Mouse (Mus musculus) limb, embryonic 14.5 days (tissue): ENCODE measurements around the gene Myoc. TPM values are rescaled to one million over a fixed set of nuclear protein-coding genes. Genes with fewer than 3 reads are reported as not detected.

Source experiments
- ATAC-seq: fragments of 200-750 bp; cut with Nextera tagmentation; 2 replicates; pipeline ENCODE4 v1.8.0; 2017; ENCODE audit warnings: low read depth, moderate number of reproducible peaks, moderate TSS enrichment; ENCODE audit not compliant: low FRiP score
- DNase-seq: peaks from one replicate; pipeline ENCODE4 v3.0.0-alpha.2; 2015; ENCODE audit warnings: low spot score
- H3K27ac ChIP-seq: fragments of 300-500 bp; sonication (generic); replicated peaks from 2 replicates; pipeline ENCODE4 v1.5.1; 2014; ENCODE audit warnings: low read depth, mild to moderate bottlenecking, low read length, moderate library complexity, mixed read lengths
- H3K27me3 ChIP-seq: fragments of 300-500 bp; sonication (generic); 2 replicates; pipeline ENCODE4 v1.6.1; 2014; ENCODE audit warnings: low read length, mixed read lengths; ENCODE audit not compliant: control insufficient read depth, insufficient read depth
- H3K36me3 ChIP-seq: fragments of 300-500 bp; sonication (generic); 2 replicates; pipeline ENCODE4 v1.6.1; 2014; ENCODE audit warnings: mild to moderate bottlenecking, low read length, moderate library complexity, mixed read lengths; ENCODE audit not compliant: control insufficient read depth, insufficient read depth
- H3K4me1 ChIP-seq: fragments of 300-500 bp; sonication (generic); 2 replicates; pipeline ENCODE4 v1.6.1; 2014; ENCODE audit warnings: antibody characterized with exemption, low read length, mixed read lengths; ENCODE audit not compliant: control insufficient read depth, insufficient read depth
- H3K4me2 ChIP-seq: fragments of 300-500 bp; sonication (generic); replicated peaks from 2 replicates; pipeline ENCODE4 v1.6.1; 2014; ENCODE audit warnings: low read depth, mild to moderate bottlenecking, low read length, moderate library complexity; ENCODE audit not compliant: severe bottlenecking
- H3K4me3 ChIP-seq: fragments of 300-500 bp; sonication (generic); replicated peaks from 2 replicates; pipeline ENCODE4 v1.5.1; 2014; ENCODE audit warnings: low read length
- H3K9ac ChIP-seq: fragments of 300-500 bp; sonication (generic); 2 replicates; pipeline ENCODE4 v1.6.1; 2014; ENCODE audit warnings: mild to moderate bottlenecking, low read depth, low read length, moderate library complexity; ENCODE audit not compliant: severe bottlenecking
- H3K9me3 ChIP-seq: fragments of 300-500 bp; sonication (generic); 2 replicates; pipeline ENCODE4 v1.6.1; 2016; ENCODE audit warnings: low read length; ENCODE audit not compliant: control insufficient read depth
- POLR2A ChIP-seq: fragments of 200-500 bp; IDR thresholded peaks from 2 replicates; pipeline ENCODE4 v1.8.0; 2012; ENCODE audit warnings: inconsistent platforms, mild to moderate bottlenecking, moderate library complexity, borderline replicate concordance; ENCODE audit not compliant: insufficient read depth, insufficient read length; ENCODE audit errors: extremely low read depth
- WGBS: fragments of 180-500 bp; shearing (Covaris S2); extraction: QIAGEN DNeasy Blood & Tissue Kit; methylation state at CpG from one replicate; pipeline ENCODE4 v1.1.7; 2014; 5-methylcytosine and 5-hydroxymethylcytosine counted together
- polyA plus RNA-seq, 2 experiments: library from polyadenylated mRNA; depleted of rRNA in 1 of 2; stranded (reverse) in 1 of 2; unstranded in 1 of 2; fragments of >200 nt; fragmentation: Nextera tagmentation in 1 of 2; extraction: Ambion mirVana in 1 of 2; gene quantifications; 2 replicates each; pipeline versions ENCODE4 v1.2.1 to v1.2.3; 2012 to 2014

The Myoc gene
- polyA plus RNA-seq, 2 experiments: 0.23 TPM; not detected in 1

DNA sequence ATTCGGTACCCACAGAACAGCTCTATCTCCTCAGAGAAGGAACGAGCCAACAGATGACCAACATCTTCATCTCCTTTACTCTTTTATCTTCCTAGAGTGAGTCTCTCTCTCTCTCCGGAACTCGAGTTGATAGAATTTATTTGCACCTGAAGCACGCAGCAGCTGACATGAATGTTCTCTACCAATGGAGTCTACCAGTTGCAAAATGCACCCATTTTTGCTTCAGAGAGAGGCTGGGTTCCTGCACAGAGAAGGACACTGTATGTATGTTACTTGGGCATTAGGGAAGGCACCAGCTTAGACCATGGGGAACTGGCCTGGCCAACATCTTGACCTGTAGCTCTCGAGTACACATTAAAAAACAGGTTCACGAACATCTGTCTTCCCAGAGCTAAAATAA lies 19.2 kb downstream of the Myoc start, which contains the start of gene Myocos:
Gene Myocos, minus strand, starts transcription at position 101 of the 400 bp plus-strand sequence.
- Histone ChIP-seq H3K27ac (no peak within 1 kb of the TSS), H3K9me3 (no peaks in the 10 kb centered on the region), H3K9ac (no peak within 1 kb of the TSS), H3K4me1 (no peaks in the 10 kb centered on the region), H3K27me3 (no peaks in the 10 kb centered on the region), H3K4me2 (no peak within 1 kb of the TSS), H3K4me3 (no peak within 1 kb of the TSS), H3K36me3 (no peaks in the 10 kb centered on the region)
- no peak for ATAC-seq
- WGBS: 89% methylated on average over 7 of the region's 7 CpGs
- TF ChIP-seq POLR2A: no peak
- no peak for DNase-seq

DNA sequence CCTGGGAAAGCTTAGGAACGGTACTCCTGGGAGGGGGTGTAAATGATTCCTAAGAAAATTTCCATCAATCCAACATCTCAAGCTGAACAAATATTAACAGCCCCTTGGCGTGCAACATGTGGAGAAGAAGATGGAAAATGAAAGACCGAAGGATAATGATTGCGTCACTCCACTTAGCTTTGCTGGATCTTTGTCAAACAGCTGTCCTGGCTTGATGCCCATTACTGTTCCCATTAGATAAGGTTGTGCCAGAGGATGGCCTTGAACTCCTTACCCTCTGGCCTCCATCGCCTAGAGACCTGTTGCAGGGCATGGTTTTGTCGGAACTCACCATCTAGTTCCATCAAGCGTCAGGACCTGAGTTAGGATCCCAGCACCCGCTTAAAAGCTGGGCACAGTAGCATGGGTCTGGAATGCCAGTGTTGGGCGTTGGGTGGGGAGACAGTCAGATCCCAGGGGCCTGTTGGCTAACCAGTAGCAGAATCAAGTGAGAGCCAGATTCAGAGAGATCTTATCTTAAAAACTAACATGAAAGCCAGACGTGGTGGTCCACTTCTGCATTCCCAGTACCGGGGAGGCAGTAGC lies 21.4 kb downstream of the Myoc start:
- no peaks in the 10 kb centered on the region for H3K9me3 ChIP-seq
- no peaks in the 10 kb centered on the region for H3K27me3 ChIP-seq
- ATAC-seq (no peak), DNase-seq (no peak)
- H3K27ac ChIP-seq: no peak overlapping the region
- H3K4me2 ChIP-seq: no peak overlapping the region
- no peaks in the 10 kb centered on the region for H3K36me3 ChIP-seq
- WGBS: 83% methylated on average over 11 of the region's 11 CpGs
- no peak overlapping the region for H3K4me3 ChIP-seq
- no peaks in the 10 kb centered on the region for H3K4me1 ChIP-seq
- no peak for TF ChIP-seq POLR2A
- H3K9ac ChIP-seq: no peak overlapping the region

DNA sequence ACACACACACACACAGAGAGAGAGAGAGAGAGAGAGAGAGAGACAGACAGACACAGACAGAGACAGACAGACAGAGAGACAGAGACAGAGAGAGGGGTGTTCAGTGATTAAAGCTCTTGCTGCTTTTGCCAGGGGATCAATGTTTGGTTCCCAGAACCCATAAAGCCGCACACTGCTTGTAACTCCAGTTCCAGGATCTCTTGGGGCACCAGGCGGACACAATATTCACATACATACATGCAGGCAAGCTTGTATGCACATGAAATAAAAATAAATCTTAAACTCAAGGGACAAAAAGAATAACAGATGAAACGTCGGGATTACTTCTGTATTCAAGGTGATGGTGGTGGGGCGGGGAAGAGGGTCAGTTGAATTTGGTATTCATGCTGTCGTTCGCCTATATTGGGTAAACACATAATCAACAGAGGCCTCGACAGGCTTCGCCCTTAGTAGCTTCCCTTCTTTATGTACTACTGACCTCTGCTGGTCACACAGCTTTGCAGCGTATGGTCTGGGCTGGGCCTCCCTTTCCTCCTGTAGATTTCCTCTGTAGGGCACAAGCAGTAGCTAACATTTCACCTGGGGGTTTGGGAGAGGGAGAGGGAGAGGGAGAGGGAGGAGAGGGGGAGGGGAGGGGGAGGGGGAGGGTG lies 26.0 kb downstream of the Myoc start:
- no peak overlapping the region for H3K27ac ChIP-seq
- peak; percentile 90 for DNase-seq
- no peak overlapping the region for H3K9ac ChIP-seq
- 10% methylated on average over 10 of the region's 10 CpGs for WGBS
- no peaks in the 10 kb centered on the region for H3K4me1 ChIP-seq
- H3K9me3 ChIP-seq: no peaks in the 10 kb centered on the region
- H3K4me3 ChIP-seq: no peak overlapping the region
- TF ChIP-seq POLR2A: no peak
- H3K27me3 ChIP-seq: no peaks in the 10 kb centered on the region
- peaks cover 8% of the 10 kb centered on the region; the same call in 1 of the 2 replicates for H3K36me3 ChIP-seq
- peak overlapping the region; percentile 65; the same call in 1 of the 2 replicates for H3K4me2 ChIP-seq
- peak; percentile 92 for ATAC-seq

DNA sequence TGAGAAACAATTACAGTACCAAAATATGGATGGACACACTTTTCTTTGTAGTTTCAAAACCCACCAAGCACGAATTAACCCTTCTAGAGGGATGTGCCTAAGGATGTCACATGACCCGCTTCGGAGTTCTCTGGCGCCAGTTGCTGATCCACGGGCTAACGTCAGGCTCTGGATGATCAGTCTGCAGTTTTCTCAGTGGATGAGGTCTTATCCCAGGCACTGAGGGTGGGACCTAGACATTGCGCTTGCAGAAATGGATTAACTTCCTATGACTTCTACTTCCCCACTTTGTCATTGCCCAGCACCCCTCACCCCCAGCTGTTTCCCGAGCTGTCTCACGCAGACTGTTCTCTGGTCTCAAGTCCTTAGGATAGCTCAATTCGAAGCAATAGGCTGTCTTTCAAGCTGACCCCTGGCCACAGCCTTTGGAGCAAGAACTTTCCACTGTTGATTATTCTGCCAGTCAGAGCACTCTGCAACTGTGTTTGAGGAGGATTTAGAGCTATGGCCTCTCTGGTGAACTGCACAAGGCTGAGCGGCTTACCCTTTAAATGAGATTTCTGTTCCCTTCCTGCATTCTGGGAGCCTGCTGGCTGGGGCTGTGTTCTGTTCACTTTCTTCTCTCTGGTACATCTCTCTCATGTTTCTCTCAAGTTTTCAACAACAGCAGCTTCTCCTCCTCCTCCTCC lies 26.7 kb downstream of the Myoc start:
- peak overlapping the region; percentile 65 for H3K4me2 ChIP-seq
- DNase-seq (peak; percentile 55), ATAC-seq (peak; percentile 76)
- no peaks in the 10 kb centered on the region for H3K9me3 ChIP-seq
- peak overlapping the region; percentile 46; the same call in 1 of the 2 replicates for H3K27ac ChIP-seq
- H3K27me3 ChIP-seq: no peaks in the 10 kb centered on the region
- peak overlapping the region; percentile 53 for H3K9ac ChIP-seq
- H3K4me1 ChIP-seq: no peaks in the 10 kb centered on the region
- 5% methylated on average over 11 of the region's 11 CpGs for WGBS
- H3K4me3 ChIP-seq: peak overlapping the region; percentile 35
- no peak for TF ChIP-seq POLR2A
- H3K36me3 ChIP-seq: peaks cover 15% of the 10 kb centered on the region

DNA sequence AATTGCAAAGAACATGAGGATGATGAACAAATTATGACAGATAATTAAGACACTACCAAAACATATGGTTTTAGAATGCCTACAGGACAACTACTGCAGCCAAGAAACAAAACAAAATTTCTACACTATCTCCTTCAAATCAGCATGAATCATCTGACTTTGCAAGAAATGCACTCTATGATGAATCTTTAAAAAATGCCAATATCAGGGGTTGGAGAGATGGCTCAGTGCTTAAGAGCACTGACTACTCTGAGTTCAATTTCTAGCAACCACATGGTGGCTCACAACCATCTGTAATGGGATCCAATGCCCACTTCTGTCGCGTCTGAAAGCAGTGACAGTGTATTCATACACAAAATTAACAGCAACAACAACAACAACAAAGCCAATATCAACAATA lies 54.8 kb downstream of the Myoc start:
- H3K36me3 ChIP-seq: peaks cover 86% of the 10 kb centered on the region
- no peak overlapping the region for H3K9ac ChIP-seq
- no peak for ATAC-seq
- H3K27ac ChIP-seq: no peak overlapping the region
- no peak for TF ChIP-seq POLR2A
- 88% methylated on average over 2 of the region's 2 CpGs for WGBS
- DNase-seq: no peak
- no peaks in the 10 kb centered on the region for H3K4me1 ChIP-seq
- no peak overlapping the region for H3K4me2 ChIP-seq
- no peaks in the 10 kb centered on the region for H3K27me3 ChIP-seq
- H3K4me3 ChIP-seq: no peak overlapping the region
- H3K9me3 ChIP-seq: no peaks in the 10 kb centered on the region
